Mouse (Mus musculus): ENCODE data around the gene Gbp9.
"Not testable (repeated sequence)": the region's sequence is repeated elsewhere in the genome, so short reads cannot be mapped to it uniquely, and the experiment has no call there.

Gene Gbp9

DNA sequence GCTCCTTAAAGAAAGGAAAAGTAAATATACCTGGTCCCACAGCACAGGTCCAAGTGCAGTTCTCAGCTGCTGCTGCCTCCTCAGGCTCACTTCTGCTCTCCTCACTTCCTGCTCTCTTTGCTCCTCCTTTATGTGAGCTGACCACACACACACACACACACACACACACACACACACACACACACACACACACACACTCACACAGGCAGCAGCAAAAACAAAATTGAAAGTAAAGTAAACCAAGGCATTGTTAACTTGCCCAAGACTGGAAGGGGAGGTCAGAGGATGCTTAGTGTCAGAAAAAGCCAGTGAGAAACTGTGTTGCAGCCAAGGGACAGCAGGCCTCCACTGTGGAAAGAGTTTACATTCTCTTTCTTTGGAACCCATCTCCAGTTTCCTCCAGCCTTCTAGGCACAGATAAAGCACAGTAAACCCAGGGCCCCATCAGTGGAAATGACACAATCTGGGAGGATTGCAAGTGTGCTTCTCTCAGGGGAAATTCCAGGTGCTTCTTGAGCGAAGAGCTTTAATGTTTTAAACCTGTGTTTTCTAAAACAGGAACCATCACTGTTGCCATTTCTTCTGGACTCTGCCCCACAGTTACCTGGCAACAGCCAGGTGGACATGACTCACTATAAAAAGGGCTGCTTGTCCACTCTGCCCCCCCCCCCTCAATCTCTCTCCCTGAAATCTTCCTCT is 85.7 kb downstream of the Gbp9 start:
- not testable (repeated sequence) for DNase-seq

DNA sequence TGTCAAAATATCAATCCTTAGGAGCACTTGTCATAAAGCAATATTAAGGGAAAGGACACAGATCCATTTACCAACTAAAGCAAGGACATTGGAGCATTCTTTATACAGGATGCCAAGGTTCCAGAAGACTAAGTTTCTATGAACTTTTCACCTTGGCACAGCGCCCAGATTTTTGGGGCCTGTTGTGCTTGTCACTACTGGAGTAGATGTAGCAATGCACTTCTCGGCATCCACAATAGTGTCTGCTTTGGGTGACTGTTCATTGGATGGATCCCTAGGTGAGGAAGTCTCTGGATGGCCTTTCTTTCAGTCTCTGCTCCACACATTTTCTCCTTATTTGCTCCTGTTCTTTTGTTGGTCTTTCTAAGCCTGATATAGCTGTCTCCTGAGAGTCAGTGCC is 107.0 kb downstream of the Gbp9 start:
- no peak for DNase-seq

All from cerebellum, adult 18-20 months (tissue).